Mouse (Mus musculus) mouse embryonic stem cell (cell line): ENCODE data around the gene Smc1b.

ENCODE experiments used
- in situ Hi-C, 2 experiments: fragments of 300-500 bp; cut with MboI; formaldehyde crosslinking; loops; 1 replicate in 1 of 2; 3 replicates in 1 of 2; pipeline ENCODE4 v1.14.3; 2019 to 2020; ENCODE audit warnings: low sequenced_read_pairs in 2 of 2, low pct_unique_long_range_greater_than_20kb in 1 of 2, mixed read lengths in 1 of 2; ENCODE audit not compliant: unreplicated experiment in 1 of 2

Smc1b gene

GRCm38 (mm10) chr15:85131275-85132192 is at the start of gene Smc1b, which contains the start of gene Ribc2:
Gene Smc1b (minus strand): TSS chr15:85131964.
Gene Ribc2 (plus strand): TSS chr15:85132078.
- in situ Hi-C loops = no loop called here

GRCm38 (mm10) chr15:85180368-85180767 is 48.6 kb upstream of the Smc1b start:
- in situ Hi-C loops = no loop called here

GRCm38 (mm10) chr15:85179528-85180180 is 47.9 kb upstream of the Smc1b start:
- in situ Hi-C loops = no loop called here

- in situ Hi-C loops = no loop called here
These were observed 46.4 kb upstream of the Smc1b start for GRCm38 (mm10) chr15:85178172-85178571.

- in situ Hi-C loops = no loop called here
These were observed 45.8 kb upstream of the Smc1b start for GRCm38 (mm10) chr15:85177576-85177975.

GRCm38 (mm10) chr15:85174060-85174459 is 42.3 kb upstream of the Smc1b start:
- in situ Hi-C loops = no loop called here

- in situ Hi-C loops = no loop called here
These were observed 41.7 kb upstream of the Smc1b start for GRCm38 (mm10) chr15:85173425-85173824.

GRCm38 (mm10) chr15:85172054-85172453 is 40.3 kb upstream of the Smc1b start:
- in situ Hi-C loops = no loop called here

GRCm38 (mm10) chr15:85167086-85167679 is 35.4 kb upstream of the Smc1b start:
- in situ Hi-C loops = no loop called here

- in situ Hi-C loops = no loop called here
These were observed 34.7 kb upstream of the Smc1b start for GRCm38 (mm10) chr15:85166433-85166933.

GRCm38 (mm10) chr15:85162693-85163663 is 31.2 kb upstream of the Smc1b start:
- in situ Hi-C loops = no loop called here

- in situ Hi-C loops = no loop called here
These were observed 29.7 kb upstream of the Smc1b start for GRCm38 (mm10) chr15:85161416-85161815.

GRCm38 (mm10) chr15:85156198-85156597 is 24.4 kb upstream of the Smc1b start:
- in situ Hi-C loops = no loop called here

- in situ Hi-C loops = loop anchor here (5.0 kb wide), 2 partner anchors 93 to 98 kb away; no protein-coding TSS in a partner anchor
These were observed 22.3 kb upstream of the Smc1b start for GRCm38 (mm10) chr15:85154091-85154490.

- in situ Hi-C loops = loop anchor here (5.0 kb wide), 2 partner anchors 95 to 100 kb away; no protein-coding TSS in a partner anchor
These were observed 20.8 kb upstream of the Smc1b start for GRCm38 (mm10) chr15:85152577-85152976.

- in situ Hi-C loops = loop anchor here (5.0 kb wide), 2 partner anchors 96 to 101 kb away; no protein-coding TSS in a partner anchor
These were observed 19.7 kb upstream of the Smc1b start for GRCm38 (mm10) chr15:85151433-85151918.

GRCm38 (mm10) chr15:85144249-85144648 is 12.5 kb upstream of the Smc1b start:
- in situ Hi-C loops = no loop called here

- in situ Hi-C loops = no loop called here
These were observed 12.0 kb upstream of the Smc1b start for GRCm38 (mm10) chr15:85143747-85144146.
